Mouse (Mus musculus): ENCODE measurements at regions not wholly inside any gene's neighbourhood (a gene's known extent, or its start where the extent isn't known, plus 50 kb on each side); places are given as distances from the start of the nearest gene placed in this dataset.

GRCm38 (mm10) chr11:37671320-37671719 lies 435.6 kb upstream of the Tenm2 start:
- TF ChIP-seq POLR2A (IDR thresholded peaks at IDR 0.05; ENCODE audit: insufficient read length, low read depth) (no peak), TCF3 (IDR thresholded peaks at IDR 0.05; ENCODE audit: insufficient read length, low read depth) (no peak), MAX (IDR thresholded peaks at IDR 0.05; ENCODE audit: low read depth) (no peak), E2F4 (IDR thresholded peaks at IDR 0.05; ENCODE audit: insufficient read depth) (no peak), CEBPB (IDR thresholded peaks at IDR 0.05; ENCODE audit: insufficient read depth, poor library complexity, severe bottlenecking) (no peak), USF1 (IDR thresholded peaks at IDR 0.05; ENCODE audit: low read depth) (no peak), MYOD1 (IDR thresholded peaks at IDR 0.05; ENCODE audit: control insufficient read depth in 1 of 3, insufficient read length in 2 of 3, low read depth in 2 of 3) (no peak), TCF12 (IDR thresholded peaks at IDR 0.05; ENCODE audit: insufficient read depth, poor library complexity, severe bottlenecking) (no peak), MYOG (IDR thresholded peaks at IDR 0.05; ENCODE audit: control insufficient read depth in 1 of 3, insufficient read depth in 1 of 3, insufficient read length in 2 of 3, low read depth in 2 of 3) (no peak)
